Mouse (Mus musculus): ENCODE data around the gene Antxr1.

DNA sequence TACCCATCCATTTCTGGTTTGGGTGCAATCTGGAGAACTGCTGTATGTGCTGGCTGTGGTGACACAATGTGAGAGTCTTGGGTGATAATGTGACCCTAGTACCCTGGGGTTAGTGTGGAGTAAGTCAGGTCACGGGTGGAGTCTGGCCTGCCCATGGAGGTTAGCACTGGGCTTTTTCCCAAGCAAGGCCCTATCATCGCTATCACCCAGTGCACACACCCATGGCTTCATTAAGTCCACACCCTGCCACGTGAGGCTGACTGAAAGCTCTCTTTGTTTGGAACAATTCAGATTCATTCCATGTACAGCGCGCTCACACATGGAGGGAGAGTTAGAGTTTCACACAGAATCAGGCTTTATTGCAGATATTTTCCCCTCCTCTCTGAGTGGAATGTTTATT is 18.8 kb upstream of the Antxr1 start:
- TF ChIP-seq CTCF (IDR thresholded peaks at IDR 0.05; ENCODE audit: low read depth) (no peak), EP300 (optimal IDR thresholded peaks at IDR 0.05) (no peak)

Measured in stomach, postnatal 0 days (tissue).